Mouse (Mus musculus) spleen, postnatal 4 days (tissue): Measurements from ENCODE around the gene Il18rap.
"Not testable (repeated sequence)": the region's sequence is repeated elsewhere in the genome, so short reads cannot be mapped to it uniquely, and the experiment has no call there.

Experiments used
- DNase-seq, 2 experiments: peaks; one replicate each; pipeline ENCODE4 v3.0.0; 2022; ENCODE audit warnings: low spot score in 2 of 2

The Il18rap gene

GRCm38 (mm10) chr1:40544650-40545049 is 29.5 kb downstream of the Il18rap start:
- peak; percentile 38 to 77 for DNase-seq

- DNase-seq: no peak
Observed at GRCm38 (mm10) chr1:40546645-40547044, 31.5 kb downstream of the Il18rap start.

GRCm38 (mm10) chr1:40547064-40547572 is 32.0 kb downstream of the Il18rap start:
- no peak for DNase-seq

GRCm38 (mm10) chr1:40547762-40548161 is 32.6 kb downstream of the Il18rap start:
- DNase-seq: no peak

DNA sequence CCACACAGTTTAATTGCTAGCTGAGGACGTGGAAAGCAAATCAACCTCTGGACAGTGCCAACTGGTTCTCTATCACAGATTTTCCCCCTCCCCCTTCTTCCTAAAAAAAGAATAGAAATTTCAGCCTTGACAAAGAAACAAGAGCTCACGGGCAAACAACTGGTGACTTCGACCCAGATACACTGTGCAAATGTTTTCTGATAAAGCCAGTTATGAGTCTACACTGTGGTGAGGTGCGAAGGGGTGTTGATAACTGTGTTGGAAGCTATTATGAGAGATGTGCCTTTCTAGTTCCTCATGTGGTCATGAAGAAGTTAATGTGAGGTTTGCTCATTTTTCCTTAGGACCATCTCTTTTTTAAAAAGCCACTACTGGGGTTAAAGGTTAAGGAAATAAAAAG is 54.2 kb downstream of the Il18rap start:
- DNase-seq: no peak

- DNase-seq: no peak
Observed at GRCm38 (mm10) chr1:40579784-40580183, 64.6 kb downstream of the Il18rap start, which contains the start of gene Slc9a4. Gene Slc9a4 (plus strand): TSS chr1:40580081.

DNA sequence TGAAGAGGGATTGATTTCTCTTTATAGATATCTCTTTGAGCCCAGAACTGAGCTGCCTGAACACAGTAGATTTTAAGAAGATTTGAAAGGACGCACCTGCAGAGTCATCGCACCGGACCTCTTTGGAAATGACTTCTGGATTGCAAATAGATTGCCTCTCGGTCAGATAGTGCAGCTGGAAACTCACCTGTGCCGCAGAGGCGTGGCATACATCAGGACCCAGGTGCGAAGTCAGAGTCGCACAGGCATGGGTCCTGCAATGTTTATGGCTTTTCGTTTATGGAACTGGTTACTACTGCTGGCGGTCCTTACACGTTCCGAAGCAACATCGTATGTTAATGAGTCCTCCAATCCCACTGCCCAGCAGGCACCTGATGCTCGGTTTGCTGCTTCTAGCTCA is 65.1 kb downstream of the Il18rap start:
- DNase-seq: no peak

DNA sequence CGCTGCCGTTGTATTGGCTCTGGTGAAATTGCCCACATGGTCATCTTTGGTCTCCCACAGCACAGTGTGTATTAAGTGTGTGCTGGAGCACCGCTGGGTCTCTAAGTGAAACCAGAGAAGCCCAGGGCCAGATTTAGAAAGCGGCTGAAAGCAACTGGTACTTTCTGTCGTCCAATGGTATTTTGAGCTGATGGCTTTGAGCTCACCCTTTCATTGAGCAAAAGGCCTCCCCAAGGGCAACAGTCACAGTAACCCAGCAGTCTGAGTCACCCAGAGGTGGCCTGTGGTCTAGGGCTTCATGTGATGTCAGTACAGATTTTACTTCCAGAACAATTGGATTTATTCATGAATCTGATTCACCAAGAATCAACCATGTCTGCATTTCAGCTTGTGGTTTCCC is 71.6 kb downstream of the Il18rap start:
- DNase-seq: no peak

DNA sequence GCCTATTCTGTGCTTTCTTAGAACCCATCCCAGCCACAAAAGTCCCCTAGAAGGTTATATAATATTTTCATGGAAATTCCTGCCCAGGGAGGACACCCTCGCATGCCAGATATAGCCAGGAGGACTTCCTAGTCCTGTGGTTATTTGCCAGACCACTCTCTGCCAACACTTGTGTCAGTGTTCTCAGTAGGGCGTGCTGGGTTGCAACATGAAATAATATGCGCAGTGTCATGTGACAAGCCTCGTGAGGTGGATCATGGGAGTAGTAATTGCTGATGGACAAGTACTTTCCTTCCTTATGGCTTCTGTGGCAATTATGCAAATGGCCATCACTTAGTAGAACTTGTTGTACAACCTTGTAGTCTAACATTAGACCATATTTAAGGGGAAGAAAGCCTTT is 75.8 kb downstream of the Il18rap start:
- DNase-seq: no peak

DNA sequence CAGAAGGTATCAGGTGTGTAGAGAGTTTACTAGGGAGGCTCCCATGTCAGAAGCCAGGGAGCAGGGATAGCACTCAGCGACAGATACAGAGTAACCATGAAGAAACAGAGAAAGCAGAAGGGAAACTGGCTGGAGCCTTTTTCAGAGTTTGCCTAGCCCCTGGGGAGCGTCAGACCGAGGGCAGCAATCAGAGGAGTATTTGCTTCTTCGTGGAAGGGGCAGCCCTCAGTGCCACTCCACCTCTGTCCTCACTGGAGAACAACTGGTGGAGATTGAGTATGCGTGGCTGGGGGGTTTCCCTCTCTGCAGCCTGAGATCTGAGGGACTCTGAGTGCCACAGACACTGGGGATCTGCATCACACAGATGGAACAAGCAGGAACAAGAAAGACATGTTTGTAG is 82.7 kb downstream of the Il18rap start:
- no peak for DNase-seq

GRCm38 (mm10) chr1:40599661-40600060 is 84.5 kb downstream of the Il18rap start:
- not testable (repeated sequence) for DNase-seq

- no peak for DNase-seq
Observed at GRCm38 (mm10) chr1:40600394-40601327, 85.5 kb downstream of the Il18rap start.
